Mouse (Mus musculus) heart, embryonic 11.5 days (tissue): ENCODE data around the gene Appbp2. TPM values are rescaled to one million over a fixed set of nuclear protein-coding genes. Genes with fewer than 3 reads are reported as not detected.

ENCODE experiments used
- ATAC-seq: fragments of 200-750 bp; cut with Nextera tagmentation; replicated peaks from 2 replicates; pipeline ENCODE4 v1.8.0; 2017; ENCODE audit warnings: moderate library complexity; ENCODE audit not compliant: insufficient number of reproducible peaks, low FRiP score, low TSS enrichment
- H3K27ac ChIP-seq: fragments of 300-500 bp; sonication (generic); 2 replicates; pipeline ENCODE4 v1.5.1; 2014; ENCODE audit warnings: mild to moderate bottlenecking, low read depth, low read length
- H3K27me3 ChIP-seq: fragments of 300-500 bp; sonication (generic); 2 replicates; pipeline ENCODE4 v1.6.1; 2014; ENCODE audit warnings: mild to moderate bottlenecking, low read length, mixed read lengths; ENCODE audit not compliant: control insufficient read depth, insufficient read depth
- H3K36me3 ChIP-seq: fragments of 300-500 bp; sonication (generic); 2 replicates; pipeline ENCODE4 v1.6.1; 2014; ENCODE audit warnings: mild to moderate bottlenecking, low read length, moderate library complexity, mixed read lengths; ENCODE audit not compliant: control insufficient read depth, insufficient read depth
- H3K4me1 ChIP-seq: fragments of 300-500 bp; sonication (generic); 2 replicates; pipeline ENCODE4 v1.6.1; 2014; ENCODE audit warnings: low read length; ENCODE audit not compliant: control insufficient read depth, insufficient read depth
- H3K4me2 ChIP-seq: fragments of 300-500 bp; sonication (generic); 2 replicates; pipeline ENCODE4 v1.6.1; 2014; ENCODE audit warnings: mild to moderate bottlenecking, moderate library complexity
- H3K4me3 ChIP-seq: fragments of 300-500 bp; sonication (generic); 2 replicates; pipeline ENCODE4 v1.5.1; 2014; ENCODE audit warnings: low read depth, low read length
- H3K9ac ChIP-seq: fragments of 300-500 bp; sonication (generic); 2 replicates; pipeline ENCODE4 v1.6.1; 2014; ENCODE audit warnings: mild to moderate bottlenecking, low read depth, low read length, moderate library complexity
- H3K9me3 ChIP-seq: fragments of 300-500 bp; sonication (generic); replicated peaks from 2 replicates; pipeline ENCODE4 v1.6.1; 2016; ENCODE audit warnings: low read length; ENCODE audit not compliant: control insufficient read depth
- WGBS: fragments of 180-500 bp; shearing (Covaris S2); extraction: QIAGEN DNeasy Blood & Tissue Kit; methylation state at CpG from one replicate; pipeline ENCODE4 v1.1.7; 2014; ENCODE audit not compliant: insufficient replicate concordance; 5-methylcytosine and 5-hydroxymethylcytosine counted together
- polyA plus RNA-seq: library from polyadenylated mRNA; unstranded; fragments of >200 nt; fragmentation: Nextera tagmentation; extraction: Ambion mirVana; gene quantifications from 2 replicates; pipeline ENCODE4 v1.2.1, GENCODE M21; 2014

Gene Appbp2
- polyA plus RNA-seq, 1 experiment from 2014 or later: 50.4 TPM

DNA sequence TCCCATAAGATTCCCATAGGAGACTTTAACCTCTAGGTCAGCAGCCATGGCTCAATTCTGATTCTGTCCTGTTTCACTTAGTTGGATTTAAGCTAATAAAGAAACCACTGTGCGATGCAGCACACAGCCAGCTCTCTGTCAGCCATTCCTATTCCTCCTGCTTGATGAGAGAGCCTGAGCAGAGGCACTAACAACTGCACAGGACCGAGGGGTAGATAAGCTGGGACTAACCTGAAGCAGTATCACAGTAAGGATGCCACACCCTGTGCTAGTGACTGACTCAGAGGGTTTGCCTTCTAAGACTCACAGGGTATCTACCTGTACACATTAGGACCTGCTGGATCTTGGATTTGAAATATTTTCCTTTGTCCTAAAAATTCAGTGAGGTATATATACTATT lies 21.7 kb downstream of the Appbp2 start:
- Histone ChIP-seq H3K27ac (no peak overlapping the region), H3K9me3 (no peaks in the 10 kb centered on the region), H3K27me3 (no peaks in the 10 kb centered on the region), H3K4me2 (no peak overlapping the region), H3K4me3 (no peak overlapping the region), H3K4me1 (no peaks in the 10 kb centered on the region), H3K36me3 (peaks cover 17% of the 10 kb centered on the region), H3K9ac (no peak overlapping the region)
- WGBS: 72% methylated on average over 2 of the region's 2 CpGs
- no peak for ATAC-seq

DNA sequence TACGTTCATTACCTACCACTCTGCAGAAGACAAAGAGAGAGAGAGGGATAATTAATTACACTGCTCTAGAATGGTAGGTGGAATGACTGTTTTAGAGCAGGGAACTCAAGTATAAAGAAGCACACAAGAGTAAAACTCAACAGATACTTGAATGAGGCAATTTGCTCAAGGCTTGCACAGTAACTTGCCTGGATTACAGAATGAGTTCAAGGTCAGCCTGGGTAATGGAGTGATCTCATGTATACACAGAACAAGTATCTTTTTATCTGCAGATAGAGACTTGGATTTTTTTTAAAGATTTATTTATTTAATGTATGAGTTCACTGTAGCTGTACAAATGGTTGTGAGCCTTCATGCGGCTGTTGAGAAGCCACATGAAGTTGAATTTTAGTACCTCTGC lies 23.8 kb downstream of the Appbp2 start:
- Histone ChIP-seq H3K27ac (no peak overlapping the region), H3K9me3 (no peaks in the 10 kb centered on the region), H3K4me2 (no peak overlapping the region), H3K27me3 (no peaks in the 10 kb centered on the region), H3K9ac (no peak overlapping the region), H3K4me1 (no peaks in the 10 kb centered on the region), H3K36me3 (peaks cover 19% of the 10 kb centered on the region), H3K4me3 (no peak overlapping the region)
- WGBS: 93% methylated on average over 2 of the region's 2 CpGs
- no peak for ATAC-seq

DNA sequence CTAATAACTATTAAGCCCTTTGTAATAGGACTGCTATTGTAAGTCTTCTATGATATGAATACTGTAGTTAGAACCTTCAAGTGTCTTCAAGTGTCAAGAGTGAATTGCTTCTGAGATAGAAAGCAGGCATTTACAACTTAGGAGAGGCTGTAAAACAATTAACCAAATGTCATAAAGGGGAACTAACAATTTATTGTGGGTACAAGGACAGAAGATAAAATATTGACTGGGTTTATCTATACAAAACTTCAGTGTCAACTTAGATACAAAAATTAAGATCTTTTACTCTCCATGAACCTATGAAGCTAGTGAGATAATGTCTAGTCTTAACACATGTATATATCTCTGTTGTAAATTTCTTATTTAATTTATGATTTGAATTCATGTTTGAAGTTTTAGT lies 28.7 kb downstream of the Appbp2 start:
- no peak overlapping the region for H3K4me3 ChIP-seq
- no peak overlapping the region for H3K27ac ChIP-seq
- no peak for ATAC-seq
- H3K36me3 ChIP-seq: peaks cover 23% of the 10 kb centered on the region
- H3K4me2 ChIP-seq: no peak overlapping the region
- H3K9ac ChIP-seq: no peak overlapping the region
- no peaks in the 10 kb centered on the region for H3K4me1 ChIP-seq
- no peaks in the 10 kb centered on the region for H3K27me3 ChIP-seq
- no peaks in the 10 kb centered on the region for H3K9me3 ChIP-seq

DNA sequence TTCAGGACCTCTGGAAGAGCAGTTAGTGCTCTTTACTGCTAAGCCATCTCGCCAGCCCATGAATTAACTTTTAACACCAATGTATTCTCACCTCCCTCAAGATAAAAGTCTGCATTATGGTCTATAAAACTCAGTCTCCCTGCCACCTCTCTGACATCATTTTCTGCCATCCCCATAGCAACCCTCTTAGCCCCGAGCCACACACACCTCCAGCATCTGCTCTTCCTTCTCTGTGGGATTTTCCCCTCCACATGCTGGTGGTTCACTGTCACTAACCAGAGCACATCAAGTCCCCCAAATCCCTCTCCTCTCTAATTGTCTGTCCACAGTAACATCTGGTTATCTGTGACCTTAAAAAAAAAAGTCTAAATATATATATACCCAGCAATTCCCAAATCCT lies 36.0 kb downstream of the Appbp2 start:
- ATAC-seq: no peak
- H3K9me3 ChIP-seq: no peaks in the 10 kb centered on the region
- H3K4me2 ChIP-seq: no peak overlapping the region
- H3K4me3 ChIP-seq: no peak overlapping the region
- peaks cover 54% of the 10 kb centered on the region for H3K36me3 ChIP-seq
- no peaks in the 10 kb centered on the region for H3K27me3 ChIP-seq
- 80% methylated on average over 2 of the region's 2 CpGs for WGBS
- H3K27ac ChIP-seq: no peak overlapping the region
- no peak overlapping the region for H3K9ac ChIP-seq
- H3K4me1 ChIP-seq: no peaks in the 10 kb centered on the region

DNA sequence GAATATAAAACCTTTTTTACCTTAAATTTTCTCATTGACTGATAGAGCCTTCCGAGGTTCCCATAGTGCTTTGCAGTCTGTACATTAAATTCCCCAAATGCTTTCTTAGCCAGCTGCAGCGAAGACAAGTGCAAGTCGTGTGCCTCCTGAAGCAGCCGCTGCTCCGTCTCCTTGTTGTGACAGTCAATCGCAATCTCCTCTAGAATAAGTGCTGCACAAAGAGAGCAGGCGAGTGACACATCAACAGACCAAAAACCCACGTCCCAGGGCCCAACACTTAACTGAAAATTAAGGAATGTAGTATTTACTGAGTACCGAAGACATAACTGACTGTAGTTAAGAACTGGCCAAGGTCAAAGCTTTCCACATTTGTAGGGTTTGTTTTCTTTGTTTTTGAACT lies 38.9 kb downstream of the Appbp2 start:
- no peak overlapping the region for H3K27ac ChIP-seq
- H3K4me1 ChIP-seq: no peaks in the 10 kb centered on the region
- peaks cover 57% of the 10 kb centered on the region for H3K36me3 ChIP-seq
- no peak for ATAC-seq
- no peak overlapping the region for H3K4me2 ChIP-seq
- H3K9me3 ChIP-seq: no peaks in the 10 kb centered on the region
- no peak overlapping the region for H3K9ac ChIP-seq
- 89% methylated on average over 9 of the region's 9 CpGs for WGBS
- no peaks in the 10 kb centered on the region for H3K27me3 ChIP-seq
- no peak overlapping the region for H3K4me3 ChIP-seq

DNA sequence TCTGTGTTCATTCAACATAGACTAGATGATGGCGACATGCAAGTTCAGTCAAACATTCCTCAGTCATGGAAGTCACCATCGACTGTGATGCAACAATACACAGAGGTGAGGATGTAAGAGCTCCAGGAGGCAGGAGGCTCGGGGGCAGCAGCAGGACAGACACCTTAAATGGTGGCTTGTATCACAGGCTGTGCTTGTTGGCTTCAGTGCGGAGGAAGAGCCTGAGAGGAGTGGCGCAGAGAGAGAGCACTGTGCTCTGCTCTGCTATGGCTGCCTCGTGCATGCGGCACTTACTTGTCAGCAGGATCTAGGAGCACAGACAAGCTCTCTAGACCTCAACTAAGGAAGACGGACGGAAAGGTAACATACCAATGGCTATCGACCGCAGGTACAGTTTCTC lies 40.7 kb downstream of the Appbp2 start:
- Histone ChIP-seq H3K9me3 (no peaks in the 10 kb centered on the region), H3K27me3 (no peaks in the 10 kb centered on the region), H3K36me3 (peaks cover 50% of the 10 kb centered on the region), H3K4me2 (no peak overlapping the region), H3K9ac (no peak overlapping the region), H3K27ac (no peak overlapping the region), H3K4me1 (no peaks in the 10 kb centered on the region), H3K4me3 (no peak overlapping the region)
- ATAC-seq: no peak
- 92% methylated on average over 11 of the region's 11 CpGs for WGBS

DNA sequence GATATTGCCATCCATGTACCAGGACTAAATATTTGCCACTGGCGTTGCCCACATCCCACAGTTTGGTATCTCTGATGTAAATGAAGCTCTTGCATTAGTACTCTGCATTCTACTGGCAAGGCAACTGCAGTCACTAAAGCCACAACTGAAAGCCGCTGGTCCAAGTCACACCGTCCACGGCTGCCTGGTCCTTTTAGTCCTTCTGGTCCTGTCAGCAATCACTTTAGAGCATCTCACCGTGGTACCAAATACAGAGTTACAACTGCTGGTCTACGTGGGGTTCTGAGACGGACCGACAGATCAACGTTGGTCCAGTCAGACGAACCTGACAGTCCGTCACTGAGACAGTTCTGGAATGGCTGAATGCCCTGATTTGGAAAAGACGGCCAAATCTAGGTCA lies 44.2 kb downstream of the Appbp2 start:
- 91% methylated on average over 12 of the region's 12 CpGs for WGBS
- Histone ChIP-seq H3K4me1 (no peaks in the 10 kb centered on the region), H3K27me3 (no peaks in the 10 kb centered on the region), H3K27ac (no peak overlapping the region), H3K4me3 (no peak overlapping the region), H3K9me3 (no peaks in the 10 kb centered on the region), H3K36me3 (peaks cover 36% of the 10 kb centered on the region), H3K4me2 (no peak overlapping the region), H3K9ac (no peak overlapping the region)
- ATAC-seq: no peak

DNA sequence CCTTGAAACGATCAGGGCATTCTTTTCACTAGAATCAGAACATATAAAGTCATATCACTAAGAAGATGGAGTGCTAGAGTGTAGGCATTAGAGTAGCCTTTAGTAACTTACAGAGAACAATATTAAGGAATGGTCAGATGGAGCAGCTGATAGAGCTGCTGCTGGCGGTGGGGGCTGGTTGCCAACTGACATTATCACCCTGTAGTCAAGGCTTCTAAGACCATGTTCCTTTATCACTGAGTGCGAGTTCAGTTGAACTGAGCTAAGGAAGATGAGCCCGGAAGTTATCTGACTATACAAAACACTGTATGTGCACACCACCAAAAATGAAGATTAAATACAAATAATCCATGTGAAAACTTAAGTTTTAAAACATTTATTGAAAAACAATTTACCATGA lies 45.8 kb downstream of the Appbp2 start:
- Histone ChIP-seq H3K9ac (no peak overlapping the region), H3K27me3 (no peaks in the 10 kb centered on the region), H3K4me2 (no peak overlapping the region), H3K9me3 (no peaks in the 10 kb centered on the region), H3K27ac (no peak overlapping the region), H3K36me3 (peaks cover 25% of the 10 kb centered on the region), H3K4me3 (no peak overlapping the region), H3K4me1 (no peaks in the 10 kb centered on the region)
- 86% methylated on average over 4 of the region's 4 CpGs for WGBS
- ATAC-seq: no peak

DNA sequence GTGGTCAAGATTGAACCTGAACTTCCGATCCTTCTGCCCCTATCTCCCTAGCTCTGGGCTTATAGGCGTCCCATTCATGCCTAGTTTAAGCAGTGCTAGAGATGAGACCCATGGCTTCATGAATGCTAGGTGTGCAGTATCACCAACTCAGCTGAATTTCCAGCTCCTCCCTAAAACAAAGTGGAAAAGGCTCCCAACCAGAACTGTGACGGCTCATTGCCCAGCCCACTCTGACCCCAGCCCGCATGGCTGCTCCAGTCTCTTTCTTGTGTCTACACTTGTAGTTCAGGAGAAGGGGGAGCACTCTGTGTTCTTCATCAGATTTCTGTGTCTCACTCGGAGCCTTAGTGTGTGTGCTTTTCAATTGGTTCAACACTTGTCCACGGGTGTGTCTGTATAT lies 50.1 kb downstream of the Appbp2 start:
- H3K4me2 ChIP-seq: no peak overlapping the region
- no peak for ATAC-seq
- H3K27me3 ChIP-seq: no peaks in the 10 kb centered on the region
- peaks cover 2% of the 10 kb centered on the region; the same call in 1 of the 2 replicates for H3K36me3 ChIP-seq
- H3K9me3 ChIP-seq: no peaks in the 10 kb centered on the region
- H3K9ac ChIP-seq: no peak overlapping the region
- no peaks in the 10 kb centered on the region for H3K4me1 ChIP-seq
- WGBS: 82% methylated on average over 6 of the region's 6 CpGs
- H3K4me3 ChIP-seq: no peak overlapping the region
- no peak overlapping the region for H3K27ac ChIP-seq
